Mouse (Mus musculus): ENCODE results near the gene Dmpk.

Dmpk gene

DNA sequence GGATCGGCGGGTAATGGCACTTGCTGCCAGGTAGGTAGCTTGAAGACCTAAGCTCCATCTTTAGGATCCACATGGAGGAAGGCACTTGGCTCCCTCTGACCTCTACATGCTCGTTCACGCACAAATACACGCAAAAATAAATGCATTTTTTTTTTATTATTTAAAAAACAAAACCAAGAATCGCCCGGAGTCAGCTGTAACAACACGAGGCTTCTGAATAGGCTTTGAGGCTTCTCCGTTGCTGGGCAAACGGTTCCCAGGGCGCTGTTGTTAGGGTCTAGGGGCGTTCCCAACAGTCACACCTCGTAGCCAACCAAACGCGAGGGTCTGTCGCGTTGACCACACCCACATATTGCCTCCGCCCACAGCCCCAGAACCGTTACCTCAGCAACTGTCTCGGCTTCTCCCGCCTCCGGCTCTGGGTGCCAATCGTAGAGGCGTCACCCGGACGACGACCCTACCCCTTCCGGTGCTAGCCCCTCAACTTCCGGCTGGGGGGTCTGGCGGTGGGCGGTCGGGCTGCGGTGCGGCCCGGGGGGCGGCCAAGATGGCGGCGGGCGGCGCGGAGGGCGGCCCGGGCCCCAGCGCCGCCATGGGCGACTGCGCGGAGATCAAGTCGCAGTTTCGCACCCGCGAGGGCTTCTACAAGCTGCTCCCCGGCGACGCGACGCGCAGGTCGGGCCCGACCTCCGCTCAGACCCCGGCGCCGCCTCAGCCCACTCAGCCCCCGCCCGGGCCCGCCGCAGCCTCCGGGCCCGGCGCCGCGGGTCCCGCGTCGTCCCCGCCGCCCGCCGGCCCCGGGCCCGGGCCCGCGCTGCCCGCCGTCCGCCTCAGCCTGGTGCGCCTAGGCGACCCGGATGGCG, 7.7 kb upstream of the Dmpk start, which contains the start of gene Dmwd:
Gene Dmwd, plus strand, starts transcription at position 505 of the 863 bp plus-strand sequence.
- DNase-seq (ENCODE audit: low read depth) = peak; percentile 57

DNA sequence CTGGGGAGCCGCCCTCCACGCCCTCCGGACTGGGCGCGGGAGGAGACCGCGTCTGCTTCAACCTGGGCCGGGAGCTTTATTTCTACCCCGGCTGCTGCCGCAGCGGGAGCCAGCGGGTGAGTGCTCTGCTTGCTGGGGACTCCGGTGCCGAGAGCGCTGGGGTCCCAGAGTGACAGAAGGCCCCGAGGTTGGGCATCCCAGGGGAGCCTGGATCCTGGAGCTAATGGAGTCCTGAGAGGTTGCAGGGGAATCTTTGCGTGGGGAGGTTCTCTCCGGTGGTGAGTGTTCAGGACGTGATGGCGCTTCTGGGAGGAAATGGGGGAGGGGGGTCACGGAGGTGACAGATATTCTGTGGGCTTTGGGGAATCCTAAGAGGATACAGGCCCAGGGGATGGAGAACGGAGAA, 7.1 kb upstream of the Dmpk start:
- DNase-seq (ENCODE audit: low read depth) = peak; percentile 35

DNA sequence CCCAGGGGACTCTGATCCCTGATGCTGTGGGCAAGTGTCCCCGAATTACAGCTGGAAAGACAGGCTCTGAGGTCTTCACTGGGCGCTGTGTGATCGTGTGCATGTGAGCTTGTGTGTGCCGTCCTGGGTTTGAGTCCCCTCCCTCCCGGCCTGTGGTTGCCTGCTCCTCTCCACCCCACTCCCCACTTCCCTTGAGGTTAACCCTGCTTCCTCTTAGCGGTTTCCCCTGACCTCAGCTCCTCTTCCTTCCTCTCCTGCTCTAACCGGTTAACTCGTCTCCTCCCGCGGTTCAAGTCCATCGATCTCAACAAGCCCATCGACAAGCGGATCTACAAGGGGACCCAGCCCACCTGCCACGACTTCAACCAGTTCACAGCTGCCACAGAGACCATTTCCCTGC, 5.9 kb upstream of the Dmpk start:
- DNase-seq (ENCODE audit: low read depth) = peak; percentile 76

DNA sequence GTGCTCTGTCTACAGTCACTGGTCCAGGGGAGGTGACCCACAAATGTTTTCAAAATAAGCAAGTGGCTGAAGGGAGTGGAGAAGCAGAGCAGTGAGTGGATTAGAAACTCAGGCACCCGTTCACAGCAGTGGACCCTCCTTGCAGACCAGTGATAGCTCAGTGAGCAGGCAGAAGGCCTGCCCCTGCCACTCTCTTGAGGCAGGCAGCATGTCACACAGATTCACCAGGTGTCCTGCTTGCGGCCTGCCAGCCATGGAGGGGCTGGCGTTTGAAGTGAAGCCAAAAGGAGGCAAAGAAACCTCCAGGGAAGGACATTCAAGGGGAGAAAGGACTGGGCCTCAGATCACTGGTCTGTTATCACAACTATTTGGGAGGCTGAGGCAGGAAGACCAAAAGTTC, 4.9 kb upstream of the Dmpk start:
- peak; percentile 24 for DNase-seq (ENCODE audit: low read depth)

DNA sequence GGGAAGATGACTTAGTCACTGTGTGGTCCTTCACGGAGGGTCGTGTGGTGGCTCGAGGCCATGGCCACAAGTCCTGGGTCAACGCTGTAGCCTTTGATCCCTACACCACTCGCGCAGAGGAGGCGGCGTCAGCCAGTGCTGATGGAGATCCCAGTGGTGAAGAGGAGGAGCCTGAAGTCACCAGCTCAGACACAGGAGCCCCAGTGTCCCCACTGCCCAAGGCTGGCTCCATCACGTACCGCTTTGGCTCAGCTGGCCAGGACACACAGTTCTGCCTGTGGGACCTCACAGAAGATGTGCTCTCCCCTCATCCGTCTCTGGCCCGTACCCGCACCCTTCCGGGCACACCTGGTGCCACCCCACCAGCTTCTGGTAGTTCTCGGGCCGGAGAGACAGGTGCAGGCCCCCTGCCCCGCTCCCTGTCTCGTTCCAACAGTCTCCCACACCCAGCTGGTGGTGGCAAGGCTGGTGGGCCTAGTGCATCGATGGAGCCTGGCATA, 3.1 kb upstream of the Dmpk start:
- DNase-seq (ENCODE audit: low read depth) = peak; percentile 8

DNA sequence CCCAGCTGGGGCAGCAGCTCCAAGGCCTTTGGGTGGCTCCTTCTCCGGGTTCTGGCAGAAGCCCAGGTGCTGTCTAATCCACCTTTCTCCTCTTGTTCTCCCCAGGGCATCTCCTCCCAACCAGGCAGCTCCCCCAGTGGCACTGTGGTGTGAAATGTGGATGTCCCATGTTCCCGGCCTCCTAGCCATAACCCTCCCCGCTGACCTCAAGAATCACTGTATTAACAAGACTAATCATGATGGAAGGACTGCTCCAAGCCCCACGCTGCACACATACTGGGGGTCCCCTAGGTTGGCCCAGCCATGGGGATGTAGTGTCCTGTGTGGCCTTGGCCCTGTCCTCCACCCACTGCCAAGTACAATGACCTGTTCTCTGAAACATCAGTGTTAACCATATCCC, 1.5 kb upstream of the Dmpk start:
- no peak for DNase-seq (ENCODE audit: low read depth)

DNA sequence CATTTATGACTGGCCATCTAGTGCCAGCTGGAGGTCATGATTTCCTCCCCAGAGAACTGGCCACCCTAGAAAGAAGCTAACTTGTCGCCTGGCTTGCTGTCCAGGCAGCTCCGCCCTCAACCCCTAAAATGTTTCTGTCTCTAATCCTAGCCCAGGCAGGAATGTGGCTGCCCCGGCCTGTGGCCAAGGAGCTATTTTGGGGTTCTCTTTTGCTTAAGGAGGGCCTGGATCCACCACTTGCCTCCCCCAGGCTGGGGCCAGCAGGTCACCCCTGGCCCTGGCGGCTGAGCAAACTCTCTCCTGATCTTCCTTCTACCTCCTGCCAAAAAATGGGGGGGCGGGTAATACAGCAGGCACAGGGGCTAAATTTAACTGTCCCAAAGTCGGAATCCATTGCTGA, 553 bp upstream of the Dmpk start:
- peak; percentile 16 for DNase-seq (ENCODE audit: low read depth)

DNA sequence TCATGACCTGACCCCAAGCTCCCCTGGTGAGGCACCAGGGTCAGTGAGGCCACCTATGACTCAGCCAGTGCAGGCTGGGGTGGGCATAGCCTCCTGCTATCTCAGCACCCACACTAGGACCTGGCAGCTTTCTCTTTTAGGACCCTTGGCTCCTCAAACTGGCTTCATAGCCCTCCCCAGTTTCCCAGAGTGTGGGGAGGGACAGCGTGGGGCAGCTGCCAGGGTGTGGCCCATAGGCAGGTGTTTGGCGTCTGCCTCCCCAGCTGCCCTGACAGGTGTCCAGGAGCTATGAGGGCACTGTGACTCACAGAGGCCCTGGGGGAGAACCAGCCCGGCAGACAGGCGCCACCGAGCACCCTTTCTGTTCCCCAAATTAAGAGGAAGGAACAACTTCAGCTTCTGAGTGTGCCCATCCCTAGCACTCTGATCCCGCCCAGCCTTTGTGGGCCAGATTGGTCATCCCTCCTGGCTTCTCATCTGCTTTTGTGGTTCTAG, 675 bp downstream of the Dmpk start:
- DNase-seq (ENCODE audit: low read depth) = peak; percentile 19

DNA sequence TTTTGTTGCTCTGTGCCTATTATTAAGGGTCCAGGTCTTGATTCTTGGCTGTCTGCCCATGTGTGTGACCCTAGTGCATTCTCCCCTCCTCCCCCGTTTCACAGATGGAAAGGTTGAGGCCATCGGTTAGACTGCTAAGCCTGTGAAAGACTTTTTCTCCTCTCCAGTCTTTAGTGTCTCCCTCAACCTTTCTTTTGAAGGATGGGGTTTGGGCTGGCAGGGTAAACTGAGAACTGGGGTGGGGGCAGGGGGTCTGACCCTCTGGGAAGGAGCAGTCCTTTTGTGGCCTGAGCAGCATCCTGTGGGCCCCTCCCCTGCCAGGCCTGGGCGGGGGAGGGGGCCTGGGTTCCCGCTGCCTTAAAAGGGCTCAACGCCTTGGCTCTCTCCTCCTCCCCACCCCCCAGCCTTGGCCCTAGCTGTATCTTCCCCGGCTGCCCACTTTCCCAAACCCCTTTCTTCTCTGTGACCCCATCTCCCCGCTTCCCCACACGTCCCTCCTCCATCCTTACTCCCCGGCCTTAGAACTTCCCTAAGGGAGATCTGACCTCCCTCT, 1.3 kb downstream of the Dmpk start:
- DNase-seq (ENCODE audit: low read depth) = peak; percentile 4

DNA sequence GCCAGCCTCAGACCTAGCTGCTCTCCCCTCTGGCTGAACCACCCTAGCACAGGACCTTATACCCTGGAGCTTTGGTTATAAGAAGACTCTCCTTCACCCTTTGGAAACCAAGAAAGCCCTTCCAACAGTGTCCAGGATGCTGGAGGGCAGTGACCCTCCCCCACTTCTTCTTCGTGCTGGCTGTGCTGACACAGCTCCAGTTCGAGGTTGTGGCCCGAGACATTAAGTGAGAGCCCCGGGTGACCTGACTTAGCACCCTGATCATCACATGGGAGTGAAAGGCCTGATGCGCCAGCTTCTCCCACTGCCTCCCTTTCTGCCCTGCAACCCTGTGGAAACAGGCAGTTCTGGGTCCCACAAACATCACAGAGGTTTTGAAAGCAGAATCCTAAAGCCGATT, 1.8 kb downstream of the Dmpk start:
- DNase-seq (ENCODE audit: low read depth) = peak; percentile 21

DNA sequence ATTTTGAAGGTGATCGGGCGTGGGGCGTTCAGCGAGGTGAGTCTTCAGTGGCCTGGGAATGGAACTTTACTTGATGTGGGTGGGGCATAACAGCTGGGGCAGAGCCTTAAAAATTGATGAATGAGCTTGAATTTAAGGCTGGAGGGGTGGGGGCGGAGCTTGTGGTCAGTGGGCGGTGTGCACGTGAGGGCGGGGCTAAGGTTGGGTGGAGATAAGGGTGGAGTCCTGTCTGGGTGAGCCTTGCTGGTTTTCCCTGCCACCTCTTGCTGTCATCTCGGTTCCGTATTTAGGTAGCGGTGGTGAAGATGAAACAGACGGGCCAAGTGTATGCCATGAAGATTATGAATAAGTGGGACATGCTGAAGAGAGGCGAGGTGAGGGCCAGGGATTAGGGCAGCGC, 2.4 kb downstream of the Dmpk start:
- peak; percentile 54 for DNase-seq (ENCODE audit: low read depth)

DNA sequence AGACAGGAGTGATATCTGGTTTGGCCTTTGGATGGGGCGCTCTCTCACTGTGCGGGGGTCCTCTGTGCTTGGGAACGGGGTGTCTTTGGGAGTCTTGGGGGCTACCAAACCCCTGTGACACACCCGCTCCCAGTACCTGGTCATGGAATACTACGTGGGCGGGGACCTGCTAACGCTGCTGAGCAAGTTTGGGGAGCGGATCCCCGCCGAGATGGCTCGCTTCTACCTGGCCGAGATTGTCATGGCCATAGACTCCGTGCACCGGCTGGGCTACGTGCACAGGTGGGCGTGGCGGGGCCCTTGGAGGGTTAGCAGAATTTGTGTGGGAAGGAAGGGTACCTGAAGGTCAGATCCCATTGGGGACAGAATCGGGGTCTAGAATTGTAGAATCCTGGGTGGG, 3.1 kb downstream of the Dmpk start:
- peak; percentile 5 for DNase-seq (ENCODE audit: low read depth)

DNA sequence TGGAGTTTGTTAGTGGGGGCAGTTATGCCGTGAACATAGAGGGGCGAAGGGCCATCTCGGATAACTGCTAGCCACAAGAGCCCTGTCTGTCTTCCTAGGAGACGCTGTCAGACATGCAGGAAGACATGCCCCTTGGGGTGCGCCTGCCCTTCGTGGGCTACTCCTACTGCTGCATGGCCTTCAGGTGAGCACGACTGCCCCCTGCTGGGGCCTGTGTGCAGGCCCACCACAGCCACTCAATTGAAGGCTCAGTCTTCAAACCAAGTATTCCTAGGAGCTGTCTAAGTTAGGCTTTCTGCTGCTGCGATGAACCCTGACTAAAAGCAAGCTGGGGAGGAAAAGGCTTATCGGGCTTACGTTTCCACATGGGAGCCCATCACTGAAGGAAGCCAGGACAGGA, 5.2 kb downstream of the Dmpk start:
- peak; percentile 83 for DNase-seq (ENCODE audit: low read depth)

DNA sequence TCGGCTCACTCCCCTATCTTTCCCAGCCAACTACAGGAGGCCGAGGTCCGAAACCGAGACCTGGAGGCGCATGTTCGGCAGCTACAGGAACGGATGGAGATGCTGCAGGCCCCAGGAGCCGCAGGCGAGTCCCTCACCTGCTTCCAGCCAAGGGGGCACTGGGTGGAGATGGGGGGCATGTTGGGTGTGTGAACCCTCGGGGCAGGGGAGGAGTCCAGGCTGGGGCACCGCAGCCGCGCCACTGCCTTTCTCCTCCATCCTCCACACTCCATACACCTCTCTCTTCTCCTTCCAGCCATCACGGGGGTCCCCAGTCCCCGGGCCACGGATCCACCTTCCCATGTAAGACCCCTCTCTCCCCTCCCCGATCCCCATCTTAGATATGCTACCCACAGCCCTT, 8.3 kb downstream of the Dmpk start:
- no peak for DNase-seq (ENCODE audit: low read depth)

DNA sequence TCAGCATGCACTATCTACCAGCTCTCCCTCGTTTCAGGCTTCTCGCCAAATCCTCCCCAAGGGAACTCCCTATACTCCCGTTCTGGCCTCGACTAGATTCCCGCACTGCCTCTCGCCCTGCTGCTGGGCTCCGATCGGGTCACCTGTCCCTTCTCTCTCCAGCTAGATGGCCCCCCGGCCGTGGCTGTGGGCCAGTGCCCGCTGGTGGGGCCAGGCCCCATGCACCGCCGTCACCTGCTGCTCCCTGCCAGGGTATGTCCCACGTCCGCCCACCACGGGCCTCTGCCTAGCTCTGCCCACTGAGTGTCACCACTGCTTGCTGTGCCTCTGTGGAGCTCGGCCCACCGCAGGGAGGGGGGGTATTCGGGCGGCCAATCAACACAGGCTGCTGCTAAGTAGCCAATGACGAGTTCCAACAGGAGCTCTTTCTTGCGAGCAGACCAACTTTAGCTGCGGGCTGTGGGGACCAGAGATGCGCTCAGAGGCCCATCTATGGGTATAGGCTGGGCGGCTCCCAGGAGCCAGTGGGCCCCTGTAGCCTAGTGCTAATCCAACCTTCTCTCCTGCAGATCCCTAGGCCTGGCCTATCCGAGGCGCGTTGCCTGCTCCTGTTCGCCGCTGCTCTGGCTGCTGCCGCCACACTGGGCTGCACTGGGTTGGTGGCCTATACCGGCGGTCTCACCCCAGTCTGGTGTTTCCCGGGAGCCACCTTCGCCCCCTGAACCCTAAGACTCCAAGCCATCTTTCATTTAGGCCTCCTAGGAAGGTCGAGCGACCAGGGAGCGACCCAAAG, 8.9 kb downstream of the Dmpk start:
- peak; percentile 47 for DNase-seq (ENCODE audit: low read depth)

DNA sequence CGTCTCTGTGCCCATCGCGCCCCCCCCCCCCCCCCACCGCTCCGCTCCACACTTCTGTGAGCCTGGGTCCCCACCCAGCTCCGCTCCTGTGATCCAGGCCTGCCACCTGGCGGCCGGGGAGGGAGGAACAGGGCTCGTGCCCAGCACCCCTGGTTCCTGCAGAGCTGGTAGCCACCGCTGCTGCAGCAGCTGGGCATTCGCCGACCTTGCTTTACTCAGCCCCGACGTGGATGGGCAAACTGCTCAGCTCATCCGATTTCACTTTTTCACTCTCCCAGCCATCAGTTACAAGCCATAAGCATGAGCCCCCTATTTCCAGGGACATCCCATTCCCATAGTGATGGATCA, 9.5 kb downstream of the Dmpk start:
- DNase-seq (ENCODE audit: low read depth) = peak; percentile 90

DNA sequence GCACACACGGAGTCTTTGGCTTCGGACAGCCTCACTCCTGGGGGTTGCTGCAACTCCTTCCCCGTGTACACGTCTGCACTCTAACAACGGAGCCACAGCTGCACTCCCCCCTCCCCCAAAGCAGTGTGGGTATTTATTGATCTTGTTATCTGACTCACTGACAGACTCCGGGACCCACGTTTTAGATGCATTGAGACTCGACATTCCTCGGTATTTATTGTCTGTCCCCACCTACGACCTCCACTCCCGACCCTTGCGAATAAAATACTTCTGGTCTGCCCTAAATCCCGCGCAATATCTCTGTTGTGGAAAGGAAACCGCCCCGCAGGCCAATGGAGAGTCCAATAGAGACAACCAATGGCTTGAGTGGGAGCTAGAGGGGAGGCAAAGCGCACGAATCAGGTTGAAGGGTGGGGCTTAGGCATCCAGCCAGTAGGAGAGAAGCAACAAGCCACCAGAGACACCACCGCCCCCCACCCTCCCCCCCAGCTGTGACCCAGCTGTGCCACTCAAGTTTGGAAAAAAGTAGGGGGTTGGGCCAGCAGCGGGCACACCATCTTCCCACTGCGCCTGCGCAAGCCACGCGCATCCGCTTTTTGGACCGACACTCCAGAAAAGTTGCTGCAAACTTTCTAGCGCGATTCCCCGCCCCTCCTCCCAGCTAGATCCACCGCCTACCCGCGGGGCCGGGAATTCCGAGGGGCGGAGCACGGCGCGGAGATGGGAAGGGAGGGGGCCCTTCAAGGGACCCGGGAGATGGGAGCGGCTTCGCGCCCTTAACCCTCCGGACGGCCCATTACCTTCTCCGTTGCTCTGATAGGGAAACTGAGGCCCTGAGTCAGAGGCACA, 10.1 kb downstream of the Dmpk start:
- DNase-seq (ENCODE audit: low read depth) = peak; percentile 87

DNA sequence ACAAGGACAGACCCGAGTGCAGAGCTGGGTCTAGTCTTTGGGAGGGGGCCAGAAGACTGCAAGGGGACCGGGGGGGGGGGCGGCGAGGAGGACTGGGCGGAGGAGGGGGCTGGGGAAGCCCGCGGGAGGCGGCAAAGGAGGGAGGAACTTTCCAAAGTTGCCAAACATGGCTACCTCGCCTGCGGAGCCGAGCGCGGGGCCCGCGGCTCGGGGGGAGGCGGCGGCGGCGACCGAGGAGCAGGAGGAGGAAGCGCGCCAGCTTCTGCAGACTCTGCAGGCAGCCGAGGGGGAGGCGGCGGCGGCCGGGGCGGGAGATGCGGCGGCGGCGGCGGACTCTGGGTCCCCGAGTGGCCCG, 10.8 kb downstream of the Dmpk start, which contains the start of gene Six5:
Gene Six5, plus strand, starts transcription at position 124 of the 355 bp plus-strand sequence.
- peak; percentile 51 for DNase-seq (ENCODE audit: low read depth)

DNA sequence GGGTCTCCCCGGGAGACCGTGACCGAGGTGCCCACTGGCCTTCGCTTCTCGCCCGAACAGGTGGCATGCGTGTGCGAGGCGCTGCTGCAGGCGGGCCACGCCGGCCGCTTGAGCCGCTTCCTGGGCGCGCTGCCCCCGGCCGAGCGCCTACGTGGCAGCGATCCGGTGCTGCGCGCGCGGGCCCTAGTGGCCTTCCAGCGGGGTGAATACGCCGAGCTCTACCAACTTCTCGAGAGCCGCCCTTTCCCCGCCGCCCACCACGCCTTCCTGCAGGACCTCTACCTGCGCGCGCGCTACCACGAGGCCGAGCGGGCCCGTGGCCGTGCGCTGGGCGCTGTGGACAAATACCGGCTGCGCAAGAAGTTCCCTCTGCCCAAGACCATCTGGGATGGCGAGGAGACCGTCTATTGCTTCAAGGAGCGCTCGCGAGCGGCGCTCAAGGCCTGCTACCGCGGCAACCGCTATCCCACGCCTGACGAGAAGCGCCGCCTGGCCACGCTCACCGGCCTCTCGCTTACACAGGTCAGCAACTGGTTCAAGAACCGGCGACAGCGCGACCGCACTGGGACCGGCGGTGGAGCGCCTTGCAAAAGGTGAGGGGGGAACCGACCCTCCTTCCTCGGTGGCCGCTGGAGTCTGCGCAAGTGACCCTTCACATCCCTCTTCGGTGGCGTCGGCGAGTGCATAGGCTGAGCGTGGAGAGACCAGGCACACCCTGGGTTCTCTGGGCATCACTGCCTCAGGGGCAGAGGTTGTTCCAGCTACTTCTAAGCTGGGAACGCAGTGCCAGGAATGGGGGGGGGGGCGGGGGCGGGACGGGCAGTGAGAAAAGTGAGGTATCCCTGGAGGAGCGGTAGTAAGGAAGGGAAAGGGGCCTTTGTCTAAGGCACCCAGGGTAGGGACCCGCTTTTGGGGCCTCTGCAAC, 11.4 kb downstream of the Dmpk start:
- DNase-seq (ENCODE audit: low read depth) = peak; percentile 57

DNA sequence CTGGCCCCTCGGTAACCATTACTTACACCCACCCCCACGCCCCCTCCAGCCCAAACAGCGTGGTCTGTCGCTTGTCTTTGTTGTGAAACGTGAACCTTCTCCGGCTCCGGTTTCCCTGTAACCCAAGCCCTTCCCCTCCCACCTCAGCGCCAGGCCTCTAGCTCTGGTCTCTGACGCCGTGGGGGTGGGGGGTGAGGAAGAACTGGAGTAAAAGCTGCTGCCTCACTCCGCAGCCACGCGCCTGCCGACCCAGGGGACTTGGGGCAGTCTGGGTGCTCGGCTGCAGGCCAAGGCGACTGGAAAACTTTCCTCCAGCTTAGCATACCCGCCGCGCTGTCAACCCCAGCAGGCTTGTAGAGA, 12.1 kb downstream of the Dmpk start:
- DNase-seq (ENCODE audit: low read depth) = peak; percentile 29
